Mouse (Mus musculus) skeletal muscle tissue, adult 2 months (tissue): ENCODE results near the gene Aup1.

Source experiments
- DNase-seq: peaks from one replicate; pipeline ENCODE4 v3.0.0-alpha.2; 2012; ENCODE audit warnings: low read depth, low spot score

Gene Aup1

GRCm38 (mm10) chr6:83068706-83069487 is 14.6 kb downstream of the Aup1 start:
- DNase-seq = no peak

GRCm38 (mm10) chr6:83069488-83070246 is 15.3 kb downstream of the Aup1 start:
- no peak for DNase-seq

GRCm38 (mm10) chr6:83070247-83070310 is 15.8 kb downstream of the Aup1 start, which contains the start of gene Tlx2:
Gene Tlx2 (minus strand): TSS chr6:83070293.
- no peak for DNase-seq

- DNase-seq = no peak
Observed at GRCm38 (mm10) chr6:83070311-83071219, 16.2 kb downstream of the Aup1 start.

GRCm38 (mm10) chr6:83071220-83071619 is 16.9 kb downstream of the Aup1 start:
- DNase-seq = no peak

GRCm38 (mm10) chr6:83074979-83075378 is 20.7 kb downstream of the Aup1 start:
- DNase-seq = no peak

- peak; percentile 14 for DNase-seq
Observed at GRCm38 (mm10) chr6:83077630-83078323, 23.5 kb downstream of the Aup1 start, which contains the start of gene Pcgf1. Gene Pcgf1 (plus strand): TSS chr6:83077869.

GRCm38 (mm10) chr6:83078324-83078858 is 24.1 kb downstream of the Aup1 start:
- peak; percentile 98 for DNase-seq

GRCm38 (mm10) chr6:83080210-83080609 is 25.9 kb downstream of the Aup1 start:
- no peak for DNase-seq

- DNase-seq = no peak
Observed at GRCm38 (mm10) chr6:83083497-83083896, 29.2 kb downstream of the Aup1 start.

- DNase-seq = no peak
Observed at GRCm38 (mm10) chr6:83084477-83084876, 30.2 kb downstream of the Aup1 start.

- no peak for DNase-seq
Observed at GRCm38 (mm10) chr6:83086121-83087035, 32.1 kb downstream of the Aup1 start, which contains the start of gene Lbx2. Gene Lbx2 (plus strand): TSS chr6:83086367.

GRCm38 (mm10) chr6:83087205-83087925 is 33.0 kb downstream of the Aup1 start:
- peak; percentile 51 for DNase-seq

- DNase-seq = no peak
Observed at GRCm38 (mm10) chr6:83087926-83088260, 33.6 kb downstream of the Aup1 start.

- no peak for DNase-seq
Observed at GRCm38 (mm10) chr6:83092416-83093127, 38.3 kb downstream of the Aup1 start.

- DNase-seq = no peak
Observed at GRCm38 (mm10) chr6:83095968-83096367, 41.6 kb downstream of the Aup1 start.

GRCm38 (mm10) chr6:83098411-83098810 is 44.1 kb downstream of the Aup1 start:
- no peak for DNase-seq

GRCm38 (mm10) chr6:83101316-83101687 is 47.0 kb downstream of the Aup1 start, which contains the start of the genes Ccdc142 and Gm42688:
Gene Ccdc142 (plus strand): TSS chr6:83101601.
Gene Gm42688 (plus strand): TSS chr6:83101617.
- DNase-seq = peak; percentile 89
